Mouse (Mus musculus) regulatory T cell (primary cell): ENCODE results near the gene Fam20a.

ENCODE experiments used
- in situ Hi-C: fragments of 300-600 bp; cut with MboI, MseI; formaldehyde crosslinking; loops from one replicate; pipeline ENCODE4 v1.15.1; 2025; ENCODE audit warnings: high pct_unique_total_duplicates

Fam20a gene

GRCm38 (mm10) chr11:109716981-109717380, 5.1 kb downstream of the Fam20a start:
- in situ Hi-C loops = no loop called here

GRCm38 (mm10) chr11:109715311-109715781, 6.7 kb downstream of the Fam20a start:
- in situ Hi-C loops = no loop called here

- in situ Hi-C loops = no loop called here
Measured at GRCm38 (mm10) chr11:109714341-109715247, 7.5 kb downstream of the Fam20a start.

- in situ Hi-C loops = no loop called here
Measured at GRCm38 (mm10) chr11:109709501-109709900, 12.6 kb downstream of the Fam20a start.

- in situ Hi-C loops = no loop called here
Measured at GRCm38 (mm10) chr11:109708786-109709185, 13.3 kb downstream of the Fam20a start.

- in situ Hi-C loops = no loop called here
Measured at GRCm38 (mm10) chr11:109707442-109707841, 14.6 kb downstream of the Fam20a start.

- in situ Hi-C loops = no loop called here
Measured at GRCm38 (mm10) chr11:109706586-109706985, 15.5 kb downstream of the Fam20a start.

GRCm38 (mm10) chr11:109706055-109706412, 16.0 kb downstream of the Fam20a start:
- in situ Hi-C loops = no loop called here

- in situ Hi-C loops = no loop called here
Measured at GRCm38 (mm10) chr11:109705336-109706054, 16.6 kb downstream of the Fam20a start.

- in situ Hi-C loops = no loop called here
Measured at GRCm38 (mm10) chr11:109704311-109705205, 17.5 kb downstream of the Fam20a start.

- in situ Hi-C loops = no loop called here
Measured at GRCm38 (mm10) chr11:109703845-109704244, 18.2 kb downstream of the Fam20a start.

- in situ Hi-C loops = no loop called here
Measured at GRCm38 (mm10) chr11:109702031-109702815, 19.9 kb downstream of the Fam20a start.

GRCm38 (mm10) chr11:109700761-109701160, 21.3 kb downstream of the Fam20a start:
- in situ Hi-C loops = no loop called here

GRCm38 (mm10) chr11:109699784-109700183, 22.3 kb downstream of the Fam20a start:
- in situ Hi-C loops = no loop called here

- in situ Hi-C loops = no loop called here
Measured at GRCm38 (mm10) chr11:109698740-109699139, 23.3 kb downstream of the Fam20a start.

- in situ Hi-C loops = no loop called here
Measured at GRCm38 (mm10) chr11:109697089-109697643, 24.9 kb downstream of the Fam20a start.

- in situ Hi-C loops = no loop called here
Measured at GRCm38 (mm10) chr11:109696519-109696918, 25.6 kb downstream of the Fam20a start.

- in situ Hi-C loops = no loop called here
Measured at GRCm38 (mm10) chr11:109692737-109693136, 29.3 kb downstream of the Fam20a start.

GRCm38 (mm10) chr11:109689539-109689938, 32.5 kb downstream of the Fam20a start:
- in situ Hi-C loops = no loop called here

- in situ Hi-C loops = no loop called here
Measured at GRCm38 (mm10) chr11:109682221-109682620, 39.9 kb downstream of the Fam20a start.
